Mouse (Mus musculus) C2C12 (cell line): ENCODE measurements around the gene Tbc1d16. TPM values are rescaled to one million over a fixed set of nuclear protein-coding genes. Genes with fewer than 3 reads are reported as not detected.

Experiments
- H3K27me3 ChIP-seq: one replicate; pipeline ENCODE4 v1.6.1; 2011; ENCODE audit not compliant: control insufficient read depth, insufficient read depth, insufficient read length
- H3K36me3 ChIP-seq: one replicate; pipeline ENCODE4 v1.6.1; 2011; ENCODE audit not compliant: control insufficient read depth, insufficient read depth
- H3K4me3 ChIP-seq: one replicate; pipeline ENCODE4 v1.5.1; 2011; ENCODE audit warnings: mild to moderate bottlenecking, control low read depth; ENCODE audit not compliant: poor library complexity, insufficient read depth, severe bottlenecking
- H3K79me2 ChIP-seq: one replicate; pipeline ENCODE4 v1.6.1; 2011; ENCODE audit not compliant: control insufficient read depth, insufficient read depth
- H3K79me3 ChIP-seq: one replicate; pipeline ENCODE4 v1.6.1; 2011; ENCODE audit warnings: low read depth, control low read depth
- H3ac ChIP-seq: one replicate; pipeline ENCODE3; 2011; ENCODE audit warnings: low read depth; ENCODE audit not compliant: control insufficient read depth, insufficient read length
- CEBPB ChIP-seq: IDR thresholded peaks from one replicate; pipeline ENCODE4 v1.6.1; 2011; ENCODE audit warnings: low read depth, mild to moderate bottlenecking, control low read depth, moderate library complexity
- CTCF ChIP-seq: IDR thresholded peaks from one replicate; pipeline ENCODE4 v1.5.1; 2011; ENCODE audit not compliant: control insufficient read depth, insufficient read depth, insufficient read length
- FOSL1 ChIP-seq: IDR thresholded peaks from one replicate; pipeline ENCODE4 v1.8.0; 2011; ENCODE audit warnings: mild to moderate bottlenecking, low read length; ENCODE audit not compliant: poor library complexity, insufficient read depth, severe bottlenecking
- MAX ChIP-seq: IDR thresholded peaks from one replicate; pipeline ENCODE4 v1.6.1; 2011; ENCODE audit warnings: mild to moderate bottlenecking, control low read depth
- MYOD1 ChIP-seq: IDR thresholded peaks from one replicate; pipeline ENCODE4 v1.6.1; 2011; ENCODE audit warnings: low read depth; ENCODE audit not compliant: control insufficient read depth, insufficient read length
- MYOG ChIP-seq: IDR thresholded peaks from one replicate; pipeline ENCODE4 v1.6.1; 2011; ENCODE audit not compliant: control insufficient read depth, insufficient read length; ENCODE audit errors: extremely low read depth
- USF1 ChIP-seq: IDR thresholded peaks from one replicate; pipeline ENCODE4 v1.6.1; 2011; ENCODE audit warnings: low read depth, mild to moderate bottlenecking, control low read depth, moderate library complexity
- polyA plus RNA-seq: library from polyadenylated mRNA; unstranded; fragments of >200 nt; fragmentation: generic; extraction: Trizol; gene quantifications from one replicate; pipeline ENCODE4 v1.2.1, GENCODE M21; 2012; ENCODE audit warnings: missing spikeins

Tbc1d16 gene
- polyA plus RNA-seq, 1 experiment = 4.9 TPM

GRCm38 (mm10) chr11:119210321-119211100 is 17.8 kb downstream of the Tbc1d16 start:
- TF ChIP-seq MAX (peak; percentile 56), CEBPB (peak; percentile 12), USF1 (no peak), CTCF (no peak), FOSL1 (no peak), MYOG (no peak), MYOD1 (no peak)
- Histone ChIP-seq H3ac (no peak overlapping the region), H3K36me3 (no peaks in the 10 kb centered on the region), H3K79me2 (no peaks in the 10 kb centered on the region), H3K79me3 (no peaks in the 10 kb centered on the region), H3K27me3 (no peaks in the 10 kb centered on the region), H3K4me3 (no peak overlapping the region)

GRCm38 (mm10) chr11:119209371-119210025 is 18.8 kb downstream of the Tbc1d16 start:
- TF ChIP-seq MYOD1 (peak; percentile 98), MYOG (no peak), CTCF (no peak), MAX (peak; percentile 87), CEBPB (peak; percentile 78), USF1 (peak; percentile 31), FOSL1 (no peak)
- Histone ChIP-seq H3K79me3 (no peaks in the 10 kb centered on the region), H3K79me2 (no peaks in the 10 kb centered on the region), H3K27me3 (no peaks in the 10 kb centered on the region), H3K4me3 (no peak overlapping the region), H3K36me3 (no peaks in the 10 kb centered on the region), H3ac (no peak overlapping the region)

- no peaks in the 10 kb centered on the region for H3K79me2 ChIP-seq
- H3K27me3 ChIP-seq = no peaks in the 10 kb centered on the region
- no peak overlapping the region for H3K4me3 ChIP-seq
- no peak overlapping the region for H3ac ChIP-seq
- no peaks in the 10 kb centered on the region for H3K79me3 ChIP-seq
- TF ChIP-seq USF1 (no peak), MYOG (no peak), FOSL1 (no peak), CEBPB (no peak), CTCF (no peak), MAX (no peak), MYOD1 (no peak)
- no peaks in the 10 kb centered on the region for H3K36me3 ChIP-seq
Measured at GRCm38 (mm10) chr11:119208870-119209370, 19.4 kb downstream of the Tbc1d16 start.

GRCm38 (mm10) chr11:119207986-119208385 is 20.3 kb downstream of the Tbc1d16 start:
- H3K36me3 ChIP-seq = no peaks in the 10 kb centered on the region
- H3K79me3 ChIP-seq = no peaks in the 10 kb centered on the region
- TF ChIP-seq MYOD1 (peak; percentile 72), MYOG (no peak), CTCF (no peak), CEBPB (no peak), USF1 (no peak), FOSL1 (no peak), MAX (peak; percentile 18)

GRCm38 (mm10) chr11:119206562-119206961 is 21.7 kb downstream of the Tbc1d16 start:
- no peaks in the 10 kb centered on the region for H3K79me3 ChIP-seq
- H3ac ChIP-seq = no peak overlapping the region
- peak; percentile 90 for TF ChIP-seq CTCF
- TF ChIP-seq MYOG = no peak
- no peak for TF ChIP-seq USF1
- TF ChIP-seq FOSL1 = no peak
- no peak for TF ChIP-seq CEBPB
- no peak for TF ChIP-seq MYOD1
- H3K27me3 ChIP-seq = no peaks in the 10 kb centered on the region
- H3K4me3 ChIP-seq = no peak overlapping the region
- no peaks in the 10 kb centered on the region for H3K79me2 ChIP-seq
- no peaks in the 10 kb centered on the region for H3K36me3 ChIP-seq

More at GRCm38 (mm10) chr11:119207986-119208385, 20.3 kb downstream of the Tbc1d16 start:
- Histone ChIP-seq H3ac (no peak overlapping the region), H3K4me3 (no peak overlapping the region), H3K79me2 (no peaks in the 10 kb centered on the region), H3K27me3 (no peaks in the 10 kb centered on the region)
